Mouse (Mus musculus) embryonic facial prominence, embryonic 15.5 days (tissue): ENCODE measurements around the gene 4931414P19Rik. TPM values are rescaled to one million over a fixed set of nuclear protein-coding genes. Genes with fewer than 3 reads are reported as not detected.

Experiments
- ATAC-seq: fragments of 200-750 bp; cut with Nextera tagmentation; 2 replicates; pipeline ENCODE4 v1.8.0; 2017; ENCODE audit warnings: low read depth, moderate TSS enrichment; ENCODE audit not compliant: insufficient number of reproducible peaks, low FRiP score, low TSS enrichment
- H3K27ac ChIP-seq: fragments of 300-500 bp; sonication (generic); replicated peaks from 2 replicates; pipeline ENCODE4 v1.5.1; 2015; ENCODE audit warnings: mild to moderate bottlenecking, inconsistent platforms
- H3K27me3 ChIP-seq: fragments of 300-500 bp; sonication (generic); 2 replicates; pipeline ENCODE4 v1.6.1; 2015; ENCODE audit warnings: inconsistent platforms
- H3K36me3 ChIP-seq: fragments of 300-500 bp; sonication (generic); 2 replicates; pipeline ENCODE4 v1.6.1; 2015; ENCODE audit warnings: mild to moderate bottlenecking, inconsistent platforms
- H3K4me1 ChIP-seq: fragments of 300-500 bp; sonication (generic); 2 replicates; pipeline ENCODE4 v1.6.1; 2015; ENCODE audit warnings: inconsistent platforms
- H3K4me2 ChIP-seq: fragments of 300-500 bp; sonication (generic); replicated peaks from 2 replicates; pipeline ENCODE4 v1.6.1; 2015; ENCODE audit warnings: mild to moderate bottlenecking, inconsistent platforms
- H3K4me3 ChIP-seq: fragments of 300-500 bp; sonication (generic); replicated peaks from 2 replicates; pipeline ENCODE4 v1.5.1; 2015; ENCODE audit warnings: mild to moderate bottlenecking, inconsistent platforms
- H3K9ac ChIP-seq: fragments of 300-500 bp; sonication (generic); 2 replicates; pipeline ENCODE4 v1.6.1; 2015; ENCODE audit warnings: inconsistent platforms
- H3K9me3 ChIP-seq: fragments of 300-500 bp; sonication (generic); replicated peaks from 2 replicates; pipeline ENCODE4 v1.6.1; 2016; ENCODE audit warnings: inconsistent platforms
- WGBS: fragments of 180-500 bp; shearing (Covaris S2); methylation state at CpG from one replicate; pipeline ENCODE4 v1.1.7; 2015; 5-methylcytosine and 5-hydroxymethylcytosine counted together
- polyA plus RNA-seq: library from polyadenylated mRNA; unstranded; fragments of >200 nt; fragmentation: Nextera tagmentation; extraction: Ambion mirVana; gene quantifications from 2 replicates; pipeline ENCODE4 v1.2.1, GENCODE M21; 2015

Gene 4931414P19Rik
- polyA plus RNA-seq, 1 experiment from 2014 or later = 9.3 TPM

DNA sequence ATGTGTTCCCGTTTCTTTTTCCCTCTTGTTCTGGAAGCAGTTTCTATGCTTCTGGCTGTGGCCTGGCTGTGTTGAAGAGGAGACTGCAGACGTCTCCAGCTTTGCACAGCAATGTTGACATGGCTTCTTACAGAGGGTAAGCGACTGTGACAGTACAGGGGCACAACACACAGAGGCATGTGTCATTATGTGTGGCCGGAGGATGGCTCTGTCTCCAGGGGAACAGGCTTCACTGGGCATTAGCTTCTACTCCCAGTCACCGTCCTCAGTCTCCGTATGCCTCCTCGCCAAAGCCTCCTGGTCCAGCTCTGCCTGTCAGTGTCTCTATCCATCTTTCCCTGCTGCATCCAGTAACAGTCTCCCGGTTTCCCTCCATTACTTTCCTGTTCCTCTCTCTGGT lies 1.4 kb upstream of the 4931414P19Rik start:
- WGBS = 53% methylated on average over 8 of the region's 8 CpGs
- Histone ChIP-seq H3K36me3 (peaks cover 16% of the 10 kb centered on the region; the same call in 1 of the 2 replicates), H3K4me1 (peaks cover 21% of the 10 kb centered on the region), H3K27me3 (no peaks in the 10 kb centered on the region), H3K9me3 (no peaks in the 10 kb centered on the region), H3K4me3 (no peak overlapping the region), H3K4me2 (no peak overlapping the region), H3K27ac (no peak overlapping the region), H3K9ac (no peak overlapping the region)
- ATAC-seq = no peak

DNA sequence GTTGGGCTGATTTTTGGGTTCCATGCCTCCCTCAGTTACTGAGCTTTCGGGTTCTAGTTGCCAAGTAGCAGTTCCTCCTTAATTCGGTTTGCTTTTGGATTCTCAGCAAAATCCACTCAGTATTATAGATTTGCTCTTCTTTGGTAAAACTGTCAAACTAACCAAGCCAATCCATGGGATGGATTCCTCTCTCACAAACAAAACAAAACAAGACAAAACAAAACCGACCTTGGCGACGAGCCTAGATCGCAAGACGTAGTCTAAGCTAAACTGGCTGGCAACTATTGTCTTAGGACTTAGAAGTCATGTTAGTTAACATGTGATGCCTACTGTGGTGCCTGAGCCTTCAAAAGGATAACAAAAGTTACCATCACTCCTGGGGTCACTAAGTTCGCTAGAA lies 2.1 kb downstream of the 4931414P19Rik start:
- Histone ChIP-seq H3K4me1 (peaks cover 23% of the 10 kb centered on the region), H3K27ac (peak overlapping the region; percentile 96), H3K36me3 (peaks cover 8% of the 10 kb centered on the region; the same call in 1 of the 2 replicates), H3K9me3 (no peaks in the 10 kb centered on the region), H3K4me3 (peak overlapping the region; percentile 65), H3K4me2 (peak overlapping the region; percentile 46), H3K9ac (no peak overlapping the region), H3K27me3 (no peaks in the 10 kb centered on the region)
- 82% methylated on average over 8 of the region's 8 CpGs for WGBS
- ATAC-seq = no peak

DNA sequence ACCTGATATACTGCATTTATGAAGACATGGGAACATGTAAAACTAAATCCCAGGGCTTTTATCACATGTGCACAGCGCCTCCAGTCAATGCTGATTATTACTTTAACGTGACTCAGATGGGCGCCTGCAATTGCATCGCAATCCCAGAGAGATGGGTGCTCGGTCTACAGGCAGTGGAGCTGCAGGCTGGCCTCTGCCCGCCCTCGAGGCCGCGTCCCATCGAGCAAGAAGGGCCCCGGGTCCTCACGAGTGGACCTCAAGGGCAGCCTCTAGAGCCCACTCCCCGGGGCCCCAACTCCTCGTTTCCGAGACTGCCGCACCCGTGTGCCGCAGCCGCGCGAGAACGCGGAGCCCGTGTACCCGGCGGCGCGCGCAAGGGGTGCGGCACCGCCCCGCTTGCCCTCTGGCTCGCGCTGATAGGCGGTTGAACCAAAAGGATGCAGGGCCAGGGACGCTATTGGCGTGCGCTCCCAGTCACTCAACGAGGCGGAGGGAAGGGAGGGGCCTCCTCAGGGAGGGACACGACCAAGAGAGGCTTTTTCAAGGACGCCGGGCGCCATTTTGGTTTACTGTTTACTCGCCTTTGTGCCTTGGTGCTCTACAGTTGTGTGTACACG lies 2.6 kb downstream of the 4931414P19Rik start:
- Histone ChIP-seq H3K27me3 (no peaks in the 10 kb centered on the region), H3K36me3 (peaks cover 8% of the 10 kb centered on the region; the same call in 1 of the 2 replicates), H3K4me2 (peak overlapping the region; percentile 46), H3K9ac (peak overlapping the region; percentile 54), H3K9me3 (no peaks in the 10 kb centered on the region), H3K4me3 (peak overlapping the region; percentile 65), H3K4me1 (peaks cover 23% of the 10 kb centered on the region), H3K27ac (peak overlapping the region; percentile 96)
- peak; percentile 100 for ATAC-seq
- under 1% methylated on average over 46 of the region's 46 CpGs for WGBS

DNA sequence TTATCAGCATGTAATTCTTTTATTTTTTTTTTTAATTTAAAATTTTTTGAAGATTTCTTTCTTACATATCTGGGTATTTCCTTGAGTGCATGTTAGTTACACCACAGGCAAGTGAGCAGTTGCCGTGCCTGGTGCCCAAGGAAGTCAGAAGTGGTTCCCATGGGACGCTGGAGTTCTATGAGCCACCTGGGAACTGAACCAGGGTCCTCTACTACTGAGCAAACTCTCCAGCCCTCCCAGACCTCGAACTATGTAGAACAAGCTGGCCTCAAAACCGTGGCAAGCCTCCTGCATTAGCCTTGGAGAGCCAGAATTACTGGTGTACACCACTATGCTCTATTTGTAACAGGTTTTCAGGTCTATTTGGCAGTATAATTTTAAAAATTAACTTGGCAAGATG lies 3.2 kb downstream of the 4931414P19Rik start:
- Histone ChIP-seq H3K4me1 (peaks cover 23% of the 10 kb centered on the region), H3K9me3 (no peaks in the 10 kb centered on the region), H3K27me3 (no peaks in the 10 kb centered on the region), H3K27ac (peak overlapping the region; percentile 96), H3K4me3 (peak overlapping the region; percentile 65), H3K9ac (0 out of 2 replicates have a peak overlapping the region, but pooled peaks have one; percentile 54), H3K4me2 (peak overlapping the region; percentile 46), H3K36me3 (peaks cover 8% of the 10 kb centered on the region; the same call in 1 of the 2 replicates)
- no peak for ATAC-seq
- 33% methylated on average over 4 of the region's 4 CpGs for WGBS

DNA sequence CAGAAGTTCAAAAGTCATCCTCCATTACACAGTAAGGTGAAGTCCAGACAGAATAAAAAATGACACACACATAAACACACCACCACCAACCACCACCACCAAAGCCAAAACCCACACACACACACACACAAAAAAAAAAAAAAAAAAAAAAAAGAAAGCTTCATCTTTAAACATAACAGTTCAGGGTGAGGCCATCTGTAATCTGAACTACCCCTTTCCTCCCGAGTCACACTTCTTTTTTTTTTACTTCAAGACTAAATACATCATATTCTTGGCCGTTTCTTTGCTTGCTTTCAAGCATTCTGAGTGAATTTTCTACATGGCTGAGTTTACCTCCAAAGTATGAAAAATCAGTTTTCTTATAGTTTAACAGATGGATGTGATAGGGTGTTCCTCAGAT lies 4.2 kb downstream of the 4931414P19Rik start:
- H3K9ac ChIP-seq = no peak overlapping the region
- 51% methylated on average over 2 of the region's 2 CpGs for WGBS
- no peaks in the 10 kb centered on the region for H3K27me3 ChIP-seq
- H3K9me3 ChIP-seq = no peaks in the 10 kb centered on the region
- peaks cover 8% of the 10 kb centered on the region; the same call in 1 of the 2 replicates for H3K36me3 ChIP-seq
- ATAC-seq = no peak
- H3K4me2 ChIP-seq = no peak overlapping the region
- no peak overlapping the region for H3K27ac ChIP-seq
- peaks cover 23% of the 10 kb centered on the region for H3K4me1 ChIP-seq
- H3K4me3 ChIP-seq = no peak overlapping the region

DNA sequence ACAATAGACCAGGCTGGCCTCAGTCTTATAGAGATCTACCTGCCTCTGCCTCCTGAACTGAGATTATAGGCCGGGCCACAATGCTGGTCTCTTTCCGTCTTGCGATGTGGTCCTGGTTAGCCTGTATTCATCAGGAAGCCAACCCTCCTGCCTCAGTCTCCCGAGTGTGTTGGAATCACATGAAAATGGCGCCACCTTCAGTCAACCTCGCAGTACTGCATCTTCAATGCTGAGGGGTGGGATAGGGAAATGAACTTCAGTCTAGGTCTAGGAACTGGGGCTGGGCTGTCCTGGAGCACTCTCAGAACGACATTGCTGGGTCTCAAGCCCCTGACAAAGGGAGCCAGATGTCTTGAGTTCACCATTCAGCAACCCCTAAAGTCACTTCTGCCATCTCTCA lies 8.7 kb downstream of the 4931414P19Rik start:
- no peak for ATAC-seq
- no peak overlapping the region for H3K27ac ChIP-seq

DNA sequence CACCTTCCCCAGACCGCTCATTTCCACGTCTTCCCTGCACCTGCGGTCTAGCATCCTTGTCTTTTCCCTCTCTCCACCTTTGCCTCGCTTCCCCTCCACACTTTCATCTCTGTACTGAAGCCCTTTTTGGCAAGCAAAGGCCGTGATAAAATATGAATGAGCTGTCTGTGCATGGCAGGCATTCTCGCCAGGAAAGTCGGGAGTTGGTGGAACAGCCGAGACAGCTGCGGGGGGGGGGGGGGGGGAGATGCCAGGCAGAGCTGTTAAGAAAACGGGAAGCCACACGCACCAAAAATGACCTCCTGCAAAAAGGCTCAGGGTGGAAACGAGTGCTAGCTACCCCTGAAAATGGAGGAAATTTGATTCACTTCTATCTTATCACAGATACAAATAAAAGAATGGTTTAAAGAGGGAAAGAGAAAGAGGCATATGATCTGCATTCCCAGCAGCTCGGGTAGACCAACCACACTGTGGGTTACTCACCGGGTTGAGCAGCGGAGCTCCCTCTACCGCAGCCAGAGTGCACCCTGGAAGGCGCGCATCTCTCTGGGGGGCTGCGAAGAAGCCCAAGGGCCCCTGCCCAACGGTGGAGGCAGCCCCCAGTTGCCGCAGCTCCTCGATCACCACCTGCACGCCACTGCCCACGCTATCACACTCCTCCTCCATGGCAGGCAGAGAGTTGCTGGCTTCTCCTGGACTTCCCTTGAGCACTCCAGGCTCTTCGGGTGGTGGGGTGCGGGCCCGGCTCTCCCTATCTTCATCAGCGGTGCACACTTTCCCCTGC lies 11.0 kb downstream of the 4931414P19Rik start:
- 73% methylated on average over 28 of the region's 28 CpGs for WGBS
- no peaks in the 10 kb centered on the region for H3K4me1 ChIP-seq
- H3K9me3 ChIP-seq = no peaks in the 10 kb centered on the region
- no peak overlapping the region for H3K27ac ChIP-seq
- ATAC-seq = peak; percentile 19; the same call in 1 of the 2 replicates
- H3K36me3 ChIP-seq = peaks cover 16% of the 10 kb centered on the region; the same call in 1 of the 2 replicates
- H3K4me2 ChIP-seq = no peak overlapping the region
- H3K4me3 ChIP-seq = no peak overlapping the region
- no peak overlapping the region for H3K9ac ChIP-seq
- no peaks in the 10 kb centered on the region for H3K27me3 ChIP-seq

More for the DNA sequence above, 8.7 kb downstream of the 4931414P19Rik start:
- H3K9me3 ChIP-seq = no peaks in the 10 kb centered on the region
- 0 out of 2 replicates have a peak, but pooled peaks cover under 1% of the 10 kb centered on the region for H3K4me1 ChIP-seq
- WGBS = 81% methylated on average over 7 of the region's 7 CpGs
- no peak overlapping the region for H3K9ac ChIP-seq
- no peak overlapping the region for H3K4me3 ChIP-seq
- H3K36me3 ChIP-seq = peaks cover 16% of the 10 kb centered on the region; the same call in 1 of the 2 replicates
- H3K27me3 ChIP-seq = no peaks in the 10 kb centered on the region
- no peak overlapping the region for H3K4me2 ChIP-seq

DNA sequence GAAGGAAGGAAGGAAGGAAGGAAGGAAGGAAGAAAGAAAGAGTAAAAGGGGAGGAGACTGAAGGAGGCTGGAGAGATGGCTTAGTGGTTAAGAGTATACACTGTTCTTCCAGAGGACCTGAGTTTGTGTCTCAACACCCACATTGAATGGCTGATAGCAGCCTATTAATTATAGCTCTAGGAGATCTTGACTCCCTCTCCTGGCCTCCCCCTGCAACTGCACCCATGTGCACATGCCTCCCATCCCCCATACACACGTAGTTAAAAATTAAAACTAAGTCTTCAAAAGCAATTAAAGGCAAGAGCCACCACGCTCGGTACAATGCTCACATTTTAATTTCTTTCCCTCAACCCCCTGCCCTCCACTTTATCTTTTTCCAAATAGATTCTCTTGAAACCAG lies 11.7 kb downstream of the 4931414P19Rik start:
- Histone ChIP-seq H3K36me3 (peaks cover 10% of the 10 kb centered on the region; the same call in 1 of the 2 replicates), H3K9ac (no peak overlapping the region), H3K27me3 (no peaks in the 10 kb centered on the region), H3K27ac (no peak overlapping the region), H3K4me1 (no peaks in the 10 kb centered on the region), H3K4me3 (no peak overlapping the region), H3K4me2 (no peak overlapping the region), H3K9me3 (no peaks in the 10 kb centered on the region)
- ATAC-seq = no peak
- WGBS = 90% methylated on average over 3 of the region's 3 CpGs

DNA sequence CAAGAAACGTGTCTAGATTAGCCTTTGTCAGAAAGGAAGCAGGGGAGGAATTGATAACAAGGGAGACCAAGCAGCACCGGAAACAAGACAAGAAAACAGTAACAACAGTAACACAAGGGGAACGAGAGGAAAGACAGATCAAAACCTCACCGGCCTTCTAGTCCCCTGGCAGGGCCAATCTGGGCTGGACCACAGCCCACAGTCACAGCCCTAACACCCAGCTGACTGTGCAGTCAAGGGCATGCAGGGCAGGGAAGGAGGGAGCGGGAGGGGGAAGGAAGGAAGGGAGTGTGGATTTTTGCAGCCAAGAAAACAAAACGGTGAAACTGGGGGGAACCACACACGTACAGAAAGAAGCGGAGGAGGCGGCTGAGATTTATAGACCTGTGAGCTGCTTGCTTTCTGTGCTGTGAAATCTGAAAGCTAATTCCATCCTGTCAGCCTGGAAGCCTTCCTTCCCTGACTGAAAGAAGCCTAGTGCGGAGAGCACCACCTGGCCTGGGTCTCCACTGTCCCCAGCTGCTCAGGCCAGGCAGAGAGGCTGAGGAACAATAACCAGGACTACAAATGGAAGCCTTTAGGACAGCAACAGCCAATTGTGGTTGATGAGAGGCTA lies 13.4 kb downstream of the 4931414P19Rik start:
- WGBS = 76% methylated on average over 10 of the region's 10 CpGs
- H3K4me2 ChIP-seq = no peak overlapping the region
- H3K36me3 ChIP-seq = 0 out of 2 replicates have a peak, but pooled peaks cover 8% of the 10 kb centered on the region
- H3K9ac ChIP-seq = no peak overlapping the region
- H3K27ac ChIP-seq = no peak overlapping the region
- H3K27me3 ChIP-seq = no peaks in the 10 kb centered on the region
- no peak overlapping the region for H3K4me3 ChIP-seq
- ATAC-seq = no peak
- H3K4me1 ChIP-seq = no peaks in the 10 kb centered on the region
- no peaks in the 10 kb centered on the region for H3K9me3 ChIP-seq

DNA sequence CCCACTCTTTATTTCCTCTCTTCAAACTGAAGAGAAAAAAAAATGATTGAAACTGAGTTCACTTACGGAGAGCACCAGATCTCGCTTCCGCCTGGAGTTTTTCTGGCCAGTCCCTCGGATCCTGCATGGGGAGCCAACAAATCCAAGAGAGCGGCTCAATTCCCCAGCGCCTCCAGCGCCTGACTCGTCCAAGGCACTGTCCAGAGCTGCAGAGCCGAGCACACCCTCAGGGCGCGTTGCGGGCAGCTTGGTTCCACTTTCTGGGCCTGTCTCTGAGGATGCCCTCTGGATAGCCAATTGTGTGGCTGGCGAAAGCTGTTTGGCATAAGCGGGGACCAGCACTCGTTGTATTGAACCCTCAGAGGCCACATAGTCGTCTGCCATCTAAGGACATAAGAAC lies 14.7 kb downstream of the 4931414P19Rik start:
- no peaks in the 10 kb centered on the region for H3K9me3 ChIP-seq
- 88% methylated on average over 16 of the region's 16 CpGs for WGBS
- H3K36me3 ChIP-seq = 0 out of 2 replicates have a peak, but pooled peaks cover 8% of the 10 kb centered on the region
- no peak overlapping the region for H3K4me3 ChIP-seq
- H3K9ac ChIP-seq = no peak overlapping the region
- no peak overlapping the region for H3K4me2 ChIP-seq
- H3K27me3 ChIP-seq = no peaks in the 10 kb centered on the region
- ATAC-seq = no peak
- no peak overlapping the region for H3K27ac ChIP-seq
- H3K4me1 ChIP-seq = no peaks in the 10 kb centered on the region

DNA sequence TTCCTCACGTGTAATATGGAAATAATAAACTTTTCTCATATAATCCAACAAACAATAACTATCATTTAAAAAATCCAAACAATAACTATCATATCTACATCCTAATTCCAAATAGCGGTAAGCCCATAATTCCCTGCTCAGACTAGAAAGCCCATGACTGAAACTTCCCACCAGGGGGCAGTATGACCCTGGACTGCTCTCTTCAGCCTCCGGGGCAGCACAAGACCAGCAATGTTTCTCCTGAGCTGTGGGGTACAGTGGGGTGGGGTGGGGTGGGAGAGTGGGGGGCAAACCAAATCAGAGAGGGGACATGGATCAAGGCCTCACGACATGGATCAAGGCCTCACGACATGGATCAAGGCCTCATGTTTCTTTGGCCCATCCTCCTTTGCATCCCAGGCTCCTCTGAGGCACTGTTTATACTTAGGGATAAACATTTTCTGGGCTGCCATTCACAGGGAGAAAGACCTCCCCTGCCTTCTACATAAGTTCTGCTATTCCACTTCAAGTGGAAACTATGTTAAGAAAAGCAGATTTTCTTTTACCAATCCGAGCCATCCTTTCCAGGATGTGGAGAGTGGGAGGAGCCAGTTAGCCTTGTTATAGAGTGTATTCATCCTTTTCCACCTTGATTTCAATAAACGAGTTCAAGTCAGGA lies 22.0 kb downstream of the 4931414P19Rik start:
- Histone ChIP-seq H3K27ac (no peak overlapping the region), H3K36me3 (peaks cover 31% of the 10 kb centered on the region; the same call in 1 of the 2 replicates), H3K9ac (no peak overlapping the region), H3K27me3 (no peaks in the 10 kb centered on the region), H3K4me2 (no peak overlapping the region), H3K9me3 (no peaks in the 10 kb centered on the region), H3K4me3 (no peak overlapping the region), H3K4me1 (peaks cover 2% of the 10 kb centered on the region)
- ATAC-seq = no peak
- WGBS = 45% methylated on average over 7 of the region's 7 CpGs
